Mouse (Mus musculus) intestine, postnatal 0 days (tissue): ENCODE measurements at regions not wholly inside any gene's neighbourhood (a gene's known extent, or its start where the extent isn't known, plus 50 kb on each side); places are given as distances from the start of the nearest gene placed in this dataset.
A peak's percentile ranks its signal among the peaks of the same experiment; 100 is the strongest.

Experiments used
- ATAC-seq: fragments of 200-750 bp; cut with Nextera tagmentation; 2 replicates; pipeline ENCODE4 v1.8.0; 2017; ENCODE audit warnings: mild to moderate bottlenecking, moderate TSS enrichment, moderate library complexity
- H3K27ac ChIP-seq: fragments of 300-500 bp; sonication (generic); 2 replicates; pipeline ENCODE4 v1.5.1; 2014; ENCODE audit warnings: mild to moderate bottlenecking, low read depth, low read length, moderate library complexity
- H3K27me3 ChIP-seq: fragments of 300-500 bp; sonication (generic); replicated peaks from 2 replicates; pipeline ENCODE4 v1.6.1; 2014; ENCODE audit warnings: low read length, mixed read lengths; ENCODE audit not compliant: control insufficient read depth, insufficient read depth
- H3K36me3 ChIP-seq: fragments of 300-500 bp; sonication (generic); 2 replicates; pipeline ENCODE4 v1.6.1; 2014; ENCODE audit warnings: mild to moderate bottlenecking, moderate library complexity; ENCODE audit not compliant: control insufficient read depth, insufficient read depth
- H3K4me1 ChIP-seq: fragments of 300-500 bp; sonication (generic); replicated peaks from 2 replicates; pipeline ENCODE4 v1.6.1; 2014; ENCODE audit warnings: antibody characterized with exemption, low read length, mixed read lengths; ENCODE audit not compliant: control insufficient read depth, insufficient read depth
- H3K4me2 ChIP-seq: fragments of 300-500 bp; sonication (generic); replicated peaks from 2 replicates; pipeline ENCODE4 v1.6.1; 2014; ENCODE audit warnings: low read depth, mild to moderate bottlenecking, moderate library complexity
- H3K4me3 ChIP-seq: fragments of 300-500 bp; sonication (generic); 2 replicates; pipeline ENCODE4 v1.5.1; 2014; ENCODE audit warnings: low read depth, low read length
- H3K9ac ChIP-seq: fragments of 300-500 bp; sonication (generic); 2 replicates; pipeline ENCODE4 v1.6.1; 2014; ENCODE audit warnings: mild to moderate bottlenecking, low read depth, low read length
- H3K9me3 ChIP-seq: fragments of 300-500 bp; sonication (generic); 2 replicates; pipeline ENCODE4 v1.6.1; 2016; ENCODE audit warnings: mixed run types; ENCODE audit not compliant: control insufficient read depth
- CTCF ChIP-seq: sonication (generic); IDR thresholded peaks from 2 replicates; pipeline ENCODE4 v1.5.1; 2016; ENCODE audit warnings: low read depth, mild to moderate bottlenecking, control low read depth, antibody characterized with exemption, moderate library complexity
- WGBS: fragments of 180-500 bp; shearing (Covaris S2); extraction: QIAGEN DNeasy Blood & Tissue Kit; methylation state at CpG from one replicate; pipeline ENCODE4 v1.1.7; 2014; 5-methylcytosine and 5-hydroxymethylcytosine counted together

GRCm38 (mm10) chr2:108231054-108231453 lies 940.6 kb downstream of the Kcna4 start:
- Histone ChIP-seq H3K4me2 (no peak overlapping the region), H3K27me3 (no peaks in the 10 kb centered on the region), H3K4me3 (no peak overlapping the region), H3K9me3 (no peaks in the 10 kb centered on the region), H3K9ac (no peak overlapping the region), H3K36me3 (no peaks in the 10 kb centered on the region), H3K4me1 (no peaks in the 10 kb centered on the region), H3K27ac (no peak overlapping the region)
- no peak for ATAC-seq
- TF ChIP-seq CTCF = no peak
- WGBS = 86% methylated on average over 4 of the region's 4 CpGs

DNA sequence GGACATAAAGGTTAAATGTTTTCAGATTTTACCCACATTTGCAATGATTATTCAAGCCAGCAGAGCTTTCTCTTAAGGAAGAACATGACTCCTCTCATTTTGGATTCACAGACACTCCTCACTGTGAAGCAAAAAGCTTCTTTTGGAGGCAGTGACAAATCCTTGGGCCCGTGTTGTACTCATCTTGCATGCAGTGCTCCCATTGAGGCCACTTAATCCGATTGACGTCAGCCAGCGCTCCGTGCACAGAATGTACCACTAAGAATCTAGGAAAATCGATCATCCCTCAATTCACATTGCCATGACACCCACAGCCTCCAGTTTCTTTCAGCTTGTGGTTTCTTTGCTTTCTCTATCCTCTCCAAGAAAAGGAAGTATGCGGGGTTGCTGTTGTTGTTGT lies 941.5 kb downstream of the Kcna4 start:
- Histone ChIP-seq H3K27me3 (no peaks in the 10 kb centered on the region), H3K4me2 (no peak overlapping the region), H3K9ac (no peak overlapping the region), H3K36me3 (no peaks in the 10 kb centered on the region), H3K9me3 (no peaks in the 10 kb centered on the region), H3K27ac (no peak overlapping the region), H3K4me1 (no peaks in the 10 kb centered on the region), H3K4me3 (no peak overlapping the region)
- 79% methylated on average over 7 of the region's 7 CpGs for WGBS
- no peak for TF ChIP-seq CTCF
- ATAC-seq = no peak

- peak; percentile 93 for ATAC-seq
- no peaks in the 10 kb centered on the region for H3K27me3 ChIP-seq
- peak overlapping the region; percentile 48 for H3K4me2 ChIP-seq
- no peaks in the 10 kb centered on the region for H3K36me3 ChIP-seq
- no peaks in the 10 kb centered on the region for H3K4me1 ChIP-seq
- no peak overlapping the region for H3K9ac ChIP-seq
- H3K9me3 ChIP-seq = no peaks in the 10 kb centered on the region
- WGBS = 22% methylated on average over 9 of the region's 9 CpGs
- no peak overlapping the region for H3K4me3 ChIP-seq
- peak overlapping the region; percentile 54; the same call in 1 of the 2 replicates for H3K27ac ChIP-seq
- TF ChIP-seq CTCF = no peak
These were observed 946.0 kb downstream of the Kcna4 start for GRCm38 (mm10) chr2:108236286-108236988.
